Mouse (Mus musculus) CD4-positive, CD25-positive, alpha-beta regulatory T cell, adult 4 months (primary cell): Measurements from ENCODE around the gene Rpl23a. TPM values are rescaled to one million over a fixed set of nuclear protein-coding genes. Genes with fewer than 3 reads are reported as not detected.
"Not testable (repeated sequence)": the region's sequence is repeated elsewhere in the genome, so short reads cannot be mapped to it uniquely, and the experiment has no call there.

Source experiments
- ATAC-seq: one replicate; pipeline ENCODE4 v1.8.0; 2017
- polyA plus RNA-seq, 2 experiments: library from polyadenylated mRNA; unstranded; fragments of 100-300 nt; shearing (Covaris generic); gene quantifications; one replicate each; pipeline ENCODE4 v1.2.1; 2017

The Rpl23a gene
- 1,000 to 10,000 TPM; 3,408 to 3,991 TPM for polyA plus RNA-seq

GRCm38 (mm10) chr11:78182961-78183844, at the start of gene Rpl23a:
TSS of gene Rpl23a (minus strand) at chr11:78183584.
- ATAC-seq: peak; percentile 96

DNA sequence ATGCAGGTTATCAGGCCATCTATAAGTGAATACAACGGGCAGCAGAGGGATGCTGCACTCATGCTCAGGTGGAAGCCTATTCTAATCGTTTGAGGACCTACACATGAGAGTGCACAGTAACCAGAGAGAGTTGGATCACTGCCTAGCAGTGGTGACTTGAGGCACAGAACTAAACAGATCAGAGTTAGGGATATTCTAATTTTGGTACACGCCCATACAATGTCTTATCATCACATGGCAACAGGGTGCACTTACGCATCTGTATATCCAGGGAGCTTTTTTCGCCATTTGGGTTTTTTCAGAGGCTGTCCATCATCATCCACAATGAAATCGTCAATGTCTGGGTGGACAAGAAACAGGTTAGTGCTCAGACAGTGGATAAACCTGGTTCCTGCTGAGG, 48.1 kb upstream of the Rpl23a start:
- ATAC-seq: no peak

DNA sequence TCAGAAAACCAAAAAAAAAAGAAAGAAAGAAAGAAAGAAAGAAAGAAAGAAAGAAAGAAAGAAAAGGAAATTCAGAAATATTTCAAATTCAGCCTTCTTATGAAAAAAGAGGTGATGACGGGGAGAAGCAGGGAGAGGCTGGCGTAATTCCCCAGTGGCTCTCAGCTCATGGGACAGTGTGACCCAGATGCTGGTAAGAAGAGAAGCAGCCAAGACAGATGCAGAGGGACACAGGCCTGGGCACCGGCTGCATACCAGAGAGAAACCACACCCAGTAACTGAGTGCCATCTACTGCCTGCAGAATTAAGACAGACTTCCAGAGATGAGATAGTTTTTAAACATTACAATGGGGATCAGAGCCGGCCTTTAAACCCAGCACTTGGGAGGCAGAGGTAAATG, 40.2 kb upstream of the Rpl23a start:
- ATAC-seq: no peak

- no peak for ATAC-seq
These were observed 32.4 kb upstream of the Rpl23a start for GRCm38 (mm10) chr11:78215709-78216317.

GRCm38 (mm10) chr11:78213086-78213817, 29.9 kb upstream of the Rpl23a start:
- no peak for ATAC-seq

GRCm38 (mm10) chr11:78211513-78211912, 28.1 kb upstream of the Rpl23a start:
- no peak for ATAC-seq

GRCm38 (mm10) chr11:78210615-78211014, 27.2 kb upstream of the Rpl23a start:
- ATAC-seq: no peak

DNA sequence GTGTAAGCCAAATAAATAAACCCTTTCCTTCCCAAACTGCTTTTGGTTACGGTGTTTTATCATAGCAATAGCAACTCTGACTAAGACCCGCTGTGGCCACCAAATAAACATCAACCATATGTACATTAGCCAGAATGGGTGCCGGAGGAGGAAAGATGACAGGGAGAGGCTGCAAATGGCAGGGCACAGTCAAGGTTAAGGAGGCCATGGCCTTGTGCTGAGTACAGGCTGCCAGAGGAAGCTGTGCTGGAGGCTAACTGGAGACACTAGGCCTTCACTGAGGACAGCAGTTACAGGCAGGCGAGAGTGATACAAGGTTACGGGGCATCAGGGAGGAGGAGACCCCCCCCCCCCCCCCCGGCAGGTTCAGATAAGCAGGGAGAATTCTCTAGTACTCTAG, 26.5 kb upstream of the Rpl23a start:
- ATAC-seq: no peak

DNA sequence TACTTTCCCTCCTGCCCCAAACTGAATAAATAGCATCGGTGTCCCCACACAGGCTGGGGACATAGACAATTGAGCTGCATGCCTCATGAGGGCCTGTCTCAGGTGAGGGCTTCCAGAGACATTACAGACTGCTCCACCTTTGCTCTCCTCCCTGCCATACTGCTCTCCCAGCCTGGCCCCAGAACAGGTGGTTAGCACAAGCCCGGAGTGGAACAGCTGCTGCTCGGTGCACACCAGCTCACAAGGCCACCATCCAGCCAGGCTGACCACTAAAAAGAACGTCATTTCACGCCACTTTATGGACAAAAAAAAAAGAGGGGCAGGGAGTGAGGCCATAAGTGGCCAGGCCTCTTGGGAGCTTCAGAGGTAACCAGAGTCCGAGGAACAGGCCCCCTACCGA, 23.8 kb upstream of the Rpl23a start:
- ATAC-seq: no peak

- no peak for ATAC-seq
These were observed 22.2 kb upstream of the Rpl23a start for GRCm38 (mm10) chr11:78205361-78206206.

DNA sequence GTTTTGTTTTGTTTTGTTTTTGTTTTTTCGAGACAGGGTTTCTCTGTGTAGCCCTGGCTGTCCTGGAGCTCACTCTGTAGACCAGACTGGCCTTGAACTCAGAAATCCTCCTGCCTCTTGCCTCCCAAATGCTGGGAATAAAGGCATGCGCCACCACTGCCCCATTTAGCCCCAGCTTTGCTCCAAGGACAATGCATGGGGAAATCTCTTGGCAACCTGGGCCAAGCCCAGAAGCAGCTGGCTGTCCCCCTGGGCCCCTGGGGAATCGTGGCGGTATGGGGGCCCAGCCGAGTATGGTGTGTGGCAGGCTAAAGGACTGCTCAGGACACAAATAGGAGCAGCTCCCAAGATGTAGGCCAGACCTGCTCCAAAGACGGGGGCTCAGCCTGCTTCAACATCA, 20.9 kb upstream of the Rpl23a start:
- no peak for ATAC-seq

- ATAC-seq: no peak
These were observed 19.0 kb upstream of the Rpl23a start for GRCm38 (mm10) chr11:78202372-78202771.

- no peak for ATAC-seq
These were observed 11.9 kb upstream of the Rpl23a start for GRCm38 (mm10) chr11:78195101-78195863.

DNA sequence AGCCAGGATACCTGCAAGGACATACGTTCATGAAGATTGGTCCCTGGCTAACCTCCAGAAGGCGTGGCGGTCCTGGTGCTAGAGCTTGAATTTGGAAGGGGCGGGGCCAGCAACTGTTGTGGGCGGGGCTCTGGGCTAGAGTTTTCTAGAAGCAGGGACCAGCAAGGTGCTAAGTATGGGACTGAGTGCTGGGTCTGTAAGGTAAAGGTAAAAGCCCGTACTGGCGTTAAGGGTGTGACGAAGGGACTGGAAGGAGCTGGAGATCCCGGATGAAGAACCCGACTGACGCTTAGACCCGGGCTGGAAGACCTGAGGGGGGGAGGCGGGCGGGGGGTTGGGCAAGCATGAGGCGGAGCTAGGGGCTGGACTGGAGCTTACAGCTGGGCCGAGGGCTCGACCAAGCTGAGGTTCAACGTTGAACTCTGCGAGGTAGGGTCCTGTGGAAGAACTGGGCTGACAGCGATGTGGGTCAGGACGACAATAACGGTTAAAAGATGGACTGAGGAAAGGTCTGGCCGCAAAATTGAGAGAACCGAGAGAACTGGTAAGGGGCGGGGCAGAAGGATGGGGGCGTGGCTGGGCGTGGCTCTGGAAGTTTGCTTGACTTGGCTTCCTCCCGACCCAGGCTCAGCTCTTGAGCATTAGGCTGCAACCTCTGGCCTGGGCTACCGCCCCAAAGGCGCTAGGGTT, 11.2 kb upstream of the Rpl23a start:
- ATAC-seq: peak; percentile 23

DNA sequence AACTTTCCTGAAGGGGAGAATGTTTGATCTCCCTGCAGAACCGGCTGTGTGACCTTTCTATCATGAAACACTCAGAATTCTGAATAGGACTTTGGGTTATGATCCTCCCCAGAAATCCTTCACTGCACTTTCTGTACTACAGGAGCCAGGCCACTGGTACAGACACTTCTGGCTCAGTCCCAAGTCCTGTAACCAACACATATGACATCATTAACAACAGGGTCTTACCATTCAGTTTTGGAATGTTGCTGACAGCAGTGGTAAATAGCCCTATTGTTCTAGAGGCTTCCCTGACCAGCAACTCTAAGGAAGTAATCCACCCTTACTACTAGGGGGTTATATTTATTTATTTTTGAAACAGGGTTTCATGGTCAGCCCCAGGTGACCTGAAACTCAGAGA, 9.7 kb upstream of the Rpl23a start, which contains the start of gene Proca1:
TSS of gene Proca1 (plus strand) at position 280 of the 400 bp plus-strand sequence.
- ATAC-seq: no peak

GRCm38 (mm10) chr11:78190041-78190440, 6.7 kb upstream of the Rpl23a start:
- no peak for ATAC-seq

GRCm38 (mm10) chr11:78189234-78190040, 6.1 kb upstream of the Rpl23a start:
- no peak for ATAC-seq

- ATAC-seq: peak; percentile 29
These were observed 5.2 kb upstream of the Rpl23a start, which contains the start of gene Rab34 for GRCm38 (mm10) chr11:78188331-78189233. TSS of gene Rab34 (plus strand) at chr11:78188430.

DNA sequence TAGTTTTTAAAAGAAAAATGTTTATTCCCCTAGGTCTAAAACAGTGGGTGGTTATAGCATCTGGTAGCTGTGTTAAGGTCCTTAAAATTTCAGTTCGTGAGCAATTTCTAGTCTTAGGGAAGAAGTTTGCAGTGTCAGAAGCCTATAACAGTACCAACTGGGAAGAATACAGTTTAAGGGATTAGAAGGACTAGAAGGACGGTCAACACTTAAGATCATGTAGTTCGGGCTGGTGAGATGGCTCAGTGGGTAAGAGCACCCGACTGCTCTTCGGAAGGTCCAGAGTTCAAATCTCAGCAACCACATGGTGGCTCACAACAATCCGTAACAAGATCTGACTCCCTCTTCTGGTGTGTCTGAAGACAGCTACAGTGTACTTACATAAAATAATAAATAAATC, 1.3 kb upstream of the Rpl23a start:
- ATAC-seq: not testable (repeated sequence)
